Mouse (Mus musculus) left cerebral cortex, postnatal 10 days (tissue): ENCODE data around the gene 1190007I07Rik. TPM values are rescaled to one million over a fixed set of nuclear protein-coding genes. Genes with fewer than 3 reads are reported as not detected.
"Not testable (repeated sequence)": the region's sequence is repeated elsewhere in the genome, so short reads cannot be mapped to it uniquely, and the experiment has no call there.

Experiments used
- DNase-seq, 2 experiments: peaks; one replicate each; pipeline ENCODE4 v3.0.0; 2021 to 2022; ENCODE audit warnings: low spot score in 2 of 2, mixed read lengths in 1 of 2; ENCODE audit errors: extremely low spot score in 1 of 2
- intact Hi-C: fragments of 180-260 bp; cut with DNase I; formaldehyde crosslinking; loops from one replicate; pipeline ENCODE4 v1.15.1; 2025
- total RNA-seq, 2 experiments: library from RNA; stranded (reverse); gene quantifications; 2 replicates each; pipeline ENCODE4 v1.2.3; 2021

Gene 1190007I07Rik
- total RNA-seq, 2 experiments from 2014 or later, result 16.1 to 17.4 TPM

GRCm38 (mm10) chr10:82630497-82630896 is 7.5 kb upstream of the 1190007I07Rik start:
- intact Hi-C loops, result no loop called here
- no peak for DNase-seq

DNA sequence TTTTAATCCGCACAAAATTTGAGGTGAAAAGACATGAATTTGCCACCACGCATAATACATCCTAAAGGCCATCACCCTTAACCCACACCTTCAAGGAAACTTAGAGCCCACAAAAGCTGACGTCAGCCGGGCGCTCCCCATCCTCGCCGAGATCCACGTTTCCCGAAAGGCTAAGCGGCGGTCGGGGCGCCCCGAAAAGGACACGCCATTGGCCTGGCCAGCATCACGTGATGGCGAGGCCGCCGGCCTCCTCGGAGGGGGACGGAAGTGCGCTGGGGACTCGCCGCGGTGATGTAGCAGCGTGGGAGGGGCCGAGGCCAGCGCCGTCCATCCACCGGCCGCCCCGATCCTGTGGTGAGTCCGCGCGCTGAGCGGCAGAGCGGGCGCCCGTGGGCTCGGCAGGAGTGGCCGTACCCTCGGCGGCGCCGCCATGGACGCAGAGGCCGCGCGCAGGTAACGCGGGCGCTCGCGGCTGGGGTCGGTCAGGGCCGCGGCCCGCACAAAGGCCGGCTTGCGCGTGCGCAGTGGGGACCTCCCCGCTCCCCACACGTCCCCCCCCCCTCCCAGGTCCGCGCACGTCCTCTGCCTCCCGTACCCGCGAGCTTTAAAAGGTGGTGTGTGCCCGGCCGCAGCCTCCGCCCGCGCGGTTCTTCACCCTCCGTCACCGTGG is 6.7 kb upstream of the 1190007I07Rik start, which contains the start of gene Tdg:
Gene Tdg, plus strand, starts transcription at position 243 of the 670 bp plus-strand sequence.
- peak; percentile 87 to 96 for DNase-seq
- intact Hi-C loops, result not testable (repeated sequence)

DNA sequence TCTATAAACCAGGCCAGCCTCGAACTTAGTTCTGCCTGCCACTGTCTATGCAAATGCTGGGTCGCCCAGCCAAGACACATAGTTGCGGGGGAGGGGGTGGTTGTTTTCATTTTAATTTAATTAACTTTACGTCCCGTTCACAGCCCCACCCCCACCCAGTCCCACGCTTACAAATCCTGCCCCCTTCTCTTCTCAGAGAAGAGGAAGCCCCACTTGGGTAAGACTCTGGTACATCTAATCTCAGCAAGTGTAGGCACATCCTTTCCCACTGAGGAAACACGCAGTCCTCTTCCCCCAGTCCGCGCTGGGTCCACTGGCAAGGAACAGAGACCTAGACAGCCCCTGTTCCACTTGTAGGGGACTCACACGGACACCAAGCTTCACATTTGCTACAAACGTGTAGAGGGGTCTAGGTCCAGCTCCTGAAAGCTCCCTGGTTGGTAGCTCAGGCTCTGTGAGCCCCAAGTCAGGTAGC is 6.1 kb upstream of the 1190007I07Rik start:
- intact Hi-C loops, result no loop called here

GRCm38 (mm10) chr10:82623553-82623932 is 515 bp upstream of the 1190007I07Rik start:
- intact Hi-C loops, DNase-seq: not testable (repeated sequence)

More for the DNA sequence above, 6.1 kb upstream of the 1190007I07Rik start:
- DNase-seq, result peak in 1 of 2 experiments; percentile 18

GRCm38 (mm10) chr10:82622235-82622634 is 793 bp downstream of the 1190007I07Rik start:
- no peak for DNase-seq
- intact Hi-C loops, result no loop called here

DNA sequence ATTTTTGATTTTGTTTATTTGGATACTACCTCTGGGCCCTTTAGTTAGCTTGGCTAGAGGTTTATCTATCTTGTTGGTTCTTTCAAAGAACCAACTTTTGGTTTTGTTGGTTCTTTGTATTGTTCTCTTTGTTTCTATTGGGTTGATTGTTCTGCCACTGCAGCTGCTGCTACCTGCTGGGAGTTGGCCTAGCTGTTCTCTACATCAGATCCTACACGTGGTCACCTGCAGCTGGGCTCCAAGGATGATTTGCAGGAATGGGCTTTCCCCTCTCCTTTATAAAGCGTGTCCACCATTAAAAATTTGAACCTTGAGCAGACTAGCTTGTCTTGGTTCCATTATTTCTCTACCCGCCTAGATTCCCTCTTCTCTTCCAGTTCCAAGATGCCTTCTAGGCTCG is 28.6 kb downstream of the 1190007I07Rik start:
- intact Hi-C loops, DNase-seq: not testable (repeated sequence)

- DNase-seq, intact Hi-C loops: not testable (repeated sequence)
Measured at GRCm38 (mm10) chr10:82589673-82590072, 33.4 kb downstream of the 1190007I07Rik start.

GRCm38 (mm10) chr10:82571091-82571490 is 51.9 kb downstream of the 1190007I07Rik start:
- intact Hi-C loops, DNase-seq: not testable (repeated sequence)

Other genes with a start within 250 kb of the 1190007I07Rik start
- gene Gm1553, start 130.6 kb downstream of the 1190007I07Rik start, total RNA-seq, result not detected
- gene Tdg, start 6.6 kb upstream of the 1190007I07Rik start, total RNA-seq, result 10 to 100 TPM; 72.4 to 75.9 TPM
- gene Glt8d2, start 67.4 kb upstream of the 1190007I07Rik start, total RNA-seq, result 1 to 10 TPM; 2.7 to 2.9 TPM
- 10 to 100 TPM; 28.1 to 29.7 TPM for gene Hcfc2, start 72.9 kb upstream of the 1190007I07Rik start, total RNA-seq
- gene Nfyb, start 140.9 kb upstream of the 1190007I07Rik start, total RNA-seq, result 10 to 100 TPM; 58.9 to 62.9 TPM
- 10 to 100 TPM; 49.7 to 65.9 TPM for gene Txnrd1, start 210.7 kb upstream of the 1190007I07Rik start, total RNA-seq
- 1 to 10 TPM; 1.8 to 2.1 TPM for gene Eid3, start 243.4 kb upstream of the 1190007I07Rik start, total RNA-seq